Mouse (Mus musculus) naive thymus-derived CD4-positive, alpha-beta T cell, adult 2 months (primary cell): ENCODE data around the gene Vmn1r83.

Experiments
- DNase-seq: peaks from one replicate; pipeline ENCODE4 v3.0.0-alpha.2; 2011; ENCODE audit warnings: low read depth

The Vmn1r83 gene

DNA sequence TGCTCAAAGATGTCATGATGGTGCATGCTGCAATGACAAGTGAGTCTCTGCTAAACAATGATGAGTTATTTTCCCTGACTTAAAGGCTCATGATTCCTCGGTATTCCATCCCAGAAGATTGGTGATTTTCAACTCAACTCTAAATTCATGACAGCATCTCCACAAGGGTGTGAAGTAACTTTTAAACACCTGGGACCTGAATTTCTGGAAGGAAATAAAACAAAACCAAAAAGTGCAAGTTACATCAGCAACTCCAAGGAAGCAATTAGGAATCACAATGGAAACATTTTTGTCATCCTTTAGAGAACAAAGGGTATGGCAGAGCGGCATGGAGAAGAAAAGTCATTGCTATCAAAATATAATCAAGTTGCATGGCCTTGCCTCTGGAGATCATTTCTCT lies at the start of gene Vmn1r83:
TSS of gene Vmn1r83 (minus strand) at position 101 of the 400 bp plus-strand sequence.
- DNase-seq = no peak

DNA sequence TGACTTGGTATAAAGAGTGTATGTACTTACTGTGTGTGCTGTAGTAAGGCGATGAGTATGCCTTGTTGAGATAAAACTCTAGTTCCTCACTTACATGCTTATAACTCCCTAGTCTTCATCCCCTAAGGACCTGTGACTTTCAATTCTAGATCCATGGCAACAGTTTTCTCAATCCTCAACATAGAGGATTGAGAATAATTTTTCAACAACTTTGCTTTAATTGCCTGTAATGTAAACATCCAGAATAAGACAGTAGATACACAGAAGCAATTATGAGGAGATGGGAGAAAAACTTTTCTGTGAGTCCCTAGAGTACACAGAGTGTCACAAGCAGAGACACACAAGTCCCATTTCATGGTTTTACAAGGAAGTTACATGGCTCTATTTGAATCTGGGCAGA lies 39.9 kb upstream of the Vmn1r83 start, which contains the start of gene Vmn1r84:
TSS of gene Vmn1r84 (minus strand) at position 101 of the 400 bp plus-strand sequence.
- no peak for DNase-seq

- DNase-seq = no peak
Measured at GRCm38 (mm10) chr7:12300130-12300529, 29.2 kb downstream of the Vmn1r83 start, which contains the start of gene Vmn1r82. TSS of gene Vmn1r82 (plus strand) at chr7:12300430.
